Mouse (Mus musculus) myocyte (in vitro differentiated cells): ENCODE data around the gene Gm20662.

Source experiments
- CEBPB ChIP-seq: IDR thresholded peaks from 2 replicates; pipeline ENCODE4 v1.6.1; 2011; ENCODE audit warnings: mild to moderate bottlenecking, moderate library complexity; ENCODE audit not compliant: poor library complexity, insufficient read depth, severe bottlenecking
- E2F4 ChIP-seq: IDR thresholded peaks from one replicate; pipeline ENCODE4 v1.6.1; 2011; ENCODE audit warnings: mild to moderate bottlenecking, control low read depth, moderate library complexity; ENCODE audit not compliant: insufficient read depth
- MAX ChIP-seq: IDR thresholded peaks from one replicate; pipeline ENCODE4 v1.6.1; 2011; ENCODE audit warnings: low read depth, mild to moderate bottlenecking, control low read depth
- MYOD1 ChIP-seq, 3 experiments: IDR thresholded peaks; one replicate each; pipeline ENCODE4 v1.6.1; 2011; ENCODE audit warnings: control low read depth in 2 of 3, low read depth in 2 of 3, mild to moderate bottlenecking in 2 of 3, moderate library complexity in 1 of 3; ENCODE audit not compliant: insufficient read length in 2 of 3, control insufficient read depth in 1 of 3
- POLR2A ChIP-seq: IDR thresholded peaks from one replicate; pipeline ENCODE4 v1.6.1; 2011; ENCODE audit warnings: low read depth, mild to moderate bottlenecking, control low read depth, moderate library complexity; ENCODE audit not compliant: insufficient read length
- POLR2AphosphoS2 ChIP-seq: IDR thresholded peaks from one replicate; pipeline ENCODE4 v1.6.1; 2011; ENCODE audit warnings: low read depth, control low read depth; ENCODE audit not compliant: insufficient read length
- REST ChIP-seq: IDR thresholded peaks from one replicate; pipeline ENCODE4 v1.6.1; 2011; ENCODE audit warnings: mild to moderate bottlenecking, control low read depth, moderate library complexity; ENCODE audit not compliant: insufficient read depth, insufficient read length
- SRF ChIP-seq: IDR thresholded peaks from one replicate; pipeline ENCODE4 v1.6.1; 2011; ENCODE audit warnings: low read depth; ENCODE audit not compliant: control insufficient read depth, insufficient read length
- TCF12 ChIP-seq: IDR thresholded peaks from one replicate; pipeline ENCODE4 v1.6.1; 2011; ENCODE audit warnings: mild to moderate bottlenecking, control low read depth; ENCODE audit not compliant: poor library complexity, insufficient read depth, severe bottlenecking
- USF1 ChIP-seq: IDR thresholded peaks from one replicate; pipeline ENCODE4 v1.6.1; 2011; ENCODE audit warnings: low read depth, mild to moderate bottlenecking, control low read depth, moderate library complexity

DNA sequence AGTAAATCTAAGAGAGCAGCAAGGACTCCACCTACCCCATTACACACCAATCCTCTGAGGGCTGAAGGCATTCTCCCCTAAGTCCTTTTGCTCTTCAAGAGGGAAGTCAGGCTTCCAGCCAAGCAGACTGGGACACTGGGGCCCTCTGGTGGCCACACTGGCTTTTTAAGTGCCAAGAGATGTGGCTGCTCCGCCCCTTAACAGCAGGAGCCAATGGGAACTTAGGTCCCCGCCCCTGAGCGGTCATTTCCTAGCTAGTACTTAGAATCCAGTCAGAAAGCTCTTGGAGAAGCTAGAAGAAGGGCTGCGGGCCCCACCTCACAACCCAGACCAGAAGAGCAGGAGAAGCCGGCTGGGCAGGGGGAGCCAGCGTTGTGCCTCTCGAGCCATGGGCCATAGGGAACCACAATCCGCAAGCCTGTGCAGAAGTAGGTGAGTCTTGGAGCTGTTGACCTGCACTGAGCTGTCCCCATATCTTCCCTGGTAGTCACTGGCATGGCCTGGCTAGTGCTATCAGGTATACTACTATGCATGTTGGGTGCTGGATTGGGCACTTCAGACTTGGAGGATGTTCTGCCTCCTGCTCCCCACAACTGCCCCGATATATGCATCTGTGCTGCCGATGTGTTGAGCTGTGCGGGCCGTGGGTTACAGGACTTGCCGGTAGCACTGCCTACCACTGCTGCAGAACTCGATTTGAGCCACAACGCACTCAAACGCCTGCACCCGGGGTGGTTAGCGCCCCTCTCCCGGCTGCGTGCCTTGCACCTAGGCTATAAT is 56.9 kb downstream of the Gm20662 start, which contains the start of gene Amigo3:
- TF ChIP-seq POLR2A (peak; percentile 20), REST (no peak), USF1 (no peak), MYOD1 (IDR thresholded peaks at IDR 0.05; ENCODE audit: control insufficient read depth in 1 of 3, insufficient read length in 2 of 3, low read depth in 2 of 3) (no peak), E2F4 (no peak), MAX (no peak), SRF (no peak), TCF12 (no peak), POLR2AphosphoS2 (peak; percentile 73), CEBPB (no peak)
